Mouse (Mus musculus): ENCODE measurements at regions not wholly inside any gene's neighbourhood (a gene's known extent, or its start where the extent isn't known, plus 50 kb on each side); places are given as distances from the start of the nearest gene placed in this dataset.

DNA sequence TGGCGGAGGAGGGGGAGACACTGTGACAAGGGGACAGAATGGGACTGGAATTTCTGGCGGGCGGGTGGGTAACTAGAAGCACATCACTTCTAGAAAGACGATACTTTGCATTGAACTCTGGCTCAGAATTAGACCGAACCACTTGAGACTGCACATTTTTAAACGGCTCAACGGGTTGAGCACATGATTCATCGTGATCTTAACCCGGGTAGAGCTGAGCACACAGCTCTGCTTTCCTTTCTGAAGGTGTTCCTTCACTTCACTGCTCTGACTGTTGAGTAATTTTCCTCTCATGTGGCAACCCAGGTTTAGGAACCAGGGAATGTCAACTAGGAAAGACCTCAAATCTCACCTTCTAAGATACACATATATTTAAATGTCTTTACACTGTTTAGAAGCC lies 180.9 kb downstream of the Zfp365 start:
- no peak for DNase-seq (ENCODE audit: low spot score in 2 of 2)

DNA sequence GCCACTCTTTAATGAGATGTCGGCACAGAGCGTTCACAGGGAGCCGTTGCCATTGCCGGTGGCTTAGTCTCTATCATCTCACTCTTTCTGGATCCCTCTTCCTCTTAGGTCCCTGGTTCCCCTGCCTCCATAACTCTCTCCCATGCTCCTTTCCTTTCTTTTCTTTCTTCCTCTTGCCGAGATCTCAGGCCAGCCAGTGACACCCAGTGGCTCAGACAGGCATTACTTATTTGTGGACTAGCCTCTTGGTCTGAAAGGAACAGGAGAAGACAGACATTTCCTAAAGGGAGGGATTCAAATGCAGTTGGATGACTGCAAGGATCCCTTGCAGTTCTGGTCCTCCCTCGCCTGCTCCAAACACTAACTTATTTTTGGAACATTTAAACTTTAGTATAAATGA lies 180.5 kb upstream of the Ado start:
- peak; percentile 76 to 86 for DNase-seq (ENCODE audit: low spot score in 2 of 2)

DNA sequence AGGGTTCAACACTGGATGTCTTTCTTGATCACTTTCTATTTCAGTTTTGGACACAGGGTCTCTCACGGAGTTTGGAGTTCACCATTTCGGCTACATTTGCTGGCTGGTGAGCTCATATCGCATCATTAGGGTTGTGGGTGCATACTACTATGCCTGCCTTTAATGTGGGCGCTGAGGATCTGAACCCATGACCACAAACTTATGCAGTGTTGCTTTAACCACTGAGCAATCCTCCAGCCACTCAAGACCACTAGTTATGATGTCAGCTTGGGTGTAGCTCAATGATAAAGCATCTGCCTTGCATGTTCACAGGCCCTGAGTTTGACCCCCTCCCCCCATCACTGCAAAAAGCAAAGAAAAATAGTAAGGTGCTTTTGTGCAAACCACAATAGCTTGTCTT lies 178.8 kb upstream of the Ado start:
- no peak for DNase-seq (ENCODE audit: low spot score in 2 of 2)

DNA sequence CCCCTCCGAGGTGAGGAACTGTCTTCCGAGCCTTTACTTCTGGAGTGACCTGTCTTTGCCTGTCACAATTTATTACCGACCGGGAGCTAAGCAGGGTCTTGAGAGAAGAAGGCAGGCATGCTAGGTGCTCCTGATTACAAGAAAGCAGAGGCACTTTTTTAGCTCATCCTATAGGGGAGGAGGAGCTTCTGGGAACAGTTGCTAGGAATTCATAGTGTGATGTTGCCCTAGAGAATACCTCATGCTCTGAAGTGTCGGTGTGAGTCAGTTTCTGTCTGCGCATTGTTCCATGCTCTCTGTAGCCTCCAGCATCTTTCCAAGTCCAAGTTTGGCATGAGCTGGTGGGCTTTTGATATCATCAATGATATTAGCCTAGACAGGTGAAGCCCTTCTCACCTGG lies 178.0 kb upstream of the Ado start:
- no peak for DNase-seq (ENCODE audit: low spot score in 2 of 2)

DNA sequence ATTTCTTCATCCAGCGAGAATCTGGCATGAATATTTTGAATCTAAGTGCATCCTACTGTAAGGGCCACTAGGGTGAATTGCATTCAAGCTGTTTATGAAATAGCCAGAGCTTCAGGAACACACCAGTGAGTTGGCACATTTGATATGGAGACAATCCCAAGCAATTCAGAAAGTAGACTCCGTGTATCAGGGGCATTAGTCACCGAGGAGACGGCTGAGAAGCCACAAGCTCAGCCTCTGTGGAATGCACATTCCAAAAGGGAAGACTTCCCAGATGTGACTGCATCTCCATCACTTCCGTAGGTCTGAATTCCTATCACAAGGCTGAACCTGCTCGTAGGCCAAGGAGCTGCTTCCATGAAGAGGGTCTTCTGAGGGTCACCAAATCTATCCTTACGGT lies 177.6 kb upstream of the Ado start:
- no peak for DNase-seq (ENCODE audit: low spot score in 2 of 2)

- peak; percentile 51 to 60 for DNase-seq (ENCODE audit: low spot score in 2 of 2)
Measured at GRCm38 (mm10) chr10:67721787-67722186, 173.0 kb upstream of the Ado start.

DNA sequence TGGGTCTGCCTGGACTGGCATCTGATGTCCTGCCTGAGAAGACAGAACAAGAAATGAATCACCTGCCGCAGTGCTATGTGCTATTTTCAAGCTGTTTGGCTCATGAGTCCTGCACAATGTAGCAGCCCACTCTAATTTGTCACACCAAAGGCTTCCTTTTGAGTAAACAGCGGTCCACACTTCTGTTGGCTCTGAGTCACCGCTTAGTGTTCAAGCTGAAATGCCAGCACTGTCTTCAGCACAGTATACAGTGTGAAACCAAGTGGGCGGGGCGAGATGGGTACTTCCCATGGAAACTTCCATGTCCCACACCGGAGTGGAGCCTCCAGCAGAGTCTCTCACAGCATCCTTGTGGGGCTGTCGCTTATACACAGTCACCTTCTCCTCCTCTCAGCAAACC lies 168.8 kb upstream of the Ado start:
- peak; percentile 81 to 85 for DNase-seq (ENCODE audit: low spot score in 2 of 2)

GRCm38 (mm10) chr10:67715046-67715445 lies 166.3 kb upstream of the Ado start:
- no peak for DNase-seq (ENCODE audit: low spot score in 2 of 2)

DNA sequence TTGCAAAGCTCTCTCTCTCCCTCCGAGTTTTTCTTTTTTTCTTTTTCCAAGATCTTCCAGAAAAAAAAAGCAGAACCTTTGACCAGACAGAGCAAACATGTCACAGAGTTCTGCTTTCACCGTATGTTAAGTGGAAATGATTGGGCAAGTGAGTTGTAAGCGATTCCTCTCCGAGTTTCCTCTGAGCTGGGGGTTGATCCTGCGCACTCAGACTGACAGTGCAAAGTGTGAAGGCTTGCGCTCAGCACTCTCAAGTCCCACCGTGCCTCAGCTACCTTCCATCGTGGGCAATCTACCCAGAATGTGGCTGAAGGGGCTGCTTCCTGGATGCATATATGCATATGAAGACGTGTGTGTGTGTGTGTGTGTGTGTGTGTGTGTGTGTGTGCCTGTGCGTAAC lies 164.3 kb upstream of the Ado start:
- no peak for DNase-seq (ENCODE audit: low spot score in 2 of 2)

DNA sequence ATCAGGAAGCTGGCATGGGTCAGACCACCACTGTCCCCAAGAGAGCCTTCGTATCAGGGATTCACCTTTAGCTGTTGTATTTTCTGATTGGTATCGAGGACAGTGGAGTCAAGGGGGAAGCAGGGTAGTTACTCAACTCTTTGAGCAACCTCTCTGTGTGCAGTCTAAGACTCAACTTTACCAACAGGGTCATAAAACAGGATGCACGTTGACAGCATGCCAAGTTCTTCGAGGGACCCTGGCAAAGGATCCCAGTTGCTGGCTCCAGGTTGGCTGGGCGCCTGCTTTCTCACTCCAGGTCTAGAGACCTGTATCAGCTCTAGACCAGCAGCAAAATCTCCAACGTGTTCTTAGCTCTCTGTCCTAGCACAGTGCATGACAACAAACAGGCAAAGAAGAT lies 163.9 kb upstream of the Ado start:
- DNase-seq (ENCODE audit: low spot score in 2 of 2), result no peak

DNA sequence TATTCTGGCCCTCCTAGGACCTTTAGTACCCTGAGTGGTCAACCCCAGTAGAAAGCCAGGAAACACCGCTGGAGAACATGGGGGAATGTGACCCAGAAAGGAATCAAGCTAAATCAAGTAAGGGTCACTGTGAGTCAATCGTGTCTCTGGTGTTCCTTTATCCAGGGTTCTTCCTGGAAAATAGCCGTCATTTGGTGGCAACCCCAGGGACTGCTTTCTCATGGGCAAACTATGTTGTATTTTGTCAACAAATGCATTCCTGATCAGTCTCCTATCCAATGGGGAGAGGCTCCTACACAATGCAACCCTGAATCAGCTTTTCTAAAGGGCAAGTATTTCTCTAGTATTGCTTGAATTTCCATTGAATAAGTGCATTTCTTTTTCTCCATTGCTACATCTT lies 163.2 kb upstream of the Ado start:
- DNase-seq (ENCODE audit: low spot score in 2 of 2), result no peak

DNA sequence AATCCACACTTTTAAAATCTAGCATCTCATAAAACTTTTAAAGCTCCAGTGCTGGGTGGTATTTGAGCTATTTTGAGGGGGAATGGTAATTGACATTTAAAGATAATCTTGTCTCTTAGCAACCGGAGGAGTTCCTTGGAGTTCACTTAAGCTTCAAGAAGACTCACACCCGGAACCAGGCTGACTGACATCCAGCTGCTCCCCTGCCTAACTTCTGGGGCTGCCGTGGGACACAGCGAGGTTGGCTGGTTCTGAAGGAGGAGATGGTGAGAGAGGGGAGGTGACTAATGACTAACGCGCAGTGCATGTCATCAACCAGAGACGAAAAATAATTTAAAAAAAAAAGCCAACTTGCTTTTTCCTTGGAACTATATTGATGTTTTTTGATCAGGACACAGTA lies 157.7 kb upstream of the Ado start:
- no peak for DNase-seq (ENCODE audit: low spot score in 2 of 2)

DNA sequence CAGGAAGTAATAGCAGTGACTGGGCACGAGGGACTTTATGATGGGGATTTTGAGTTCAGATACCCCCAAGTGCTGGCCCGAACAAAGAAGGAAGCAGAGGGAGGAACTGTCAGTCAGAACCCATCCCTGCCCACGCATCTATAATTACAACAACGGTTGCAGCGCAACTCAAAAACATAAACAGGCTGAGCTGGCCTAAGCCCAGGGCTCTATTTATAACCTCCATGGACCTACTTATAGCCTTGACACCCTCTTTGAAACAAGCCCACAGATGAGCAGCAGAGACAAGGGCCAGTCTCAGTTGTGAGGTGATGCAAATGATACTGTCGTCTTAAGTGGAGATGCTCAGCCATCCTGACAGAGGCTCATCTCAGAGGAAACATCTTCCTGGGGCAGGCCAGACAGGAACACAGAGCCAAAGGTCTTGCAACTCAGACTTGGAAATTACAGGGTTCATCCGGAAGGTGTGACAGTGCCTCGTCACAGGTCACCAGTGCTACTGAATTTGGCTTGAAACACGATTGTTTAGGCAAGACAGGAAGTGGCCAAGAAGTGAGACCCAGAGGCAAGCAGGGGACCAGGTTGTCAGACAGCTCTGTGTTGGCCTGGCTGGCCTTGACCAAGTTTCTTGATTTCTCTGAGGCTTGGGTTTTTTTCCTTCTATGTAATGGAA lies 154.2 kb upstream of the Ado start:
- no peak for DNase-seq (ENCODE audit: low spot score in 2 of 2)

DNA sequence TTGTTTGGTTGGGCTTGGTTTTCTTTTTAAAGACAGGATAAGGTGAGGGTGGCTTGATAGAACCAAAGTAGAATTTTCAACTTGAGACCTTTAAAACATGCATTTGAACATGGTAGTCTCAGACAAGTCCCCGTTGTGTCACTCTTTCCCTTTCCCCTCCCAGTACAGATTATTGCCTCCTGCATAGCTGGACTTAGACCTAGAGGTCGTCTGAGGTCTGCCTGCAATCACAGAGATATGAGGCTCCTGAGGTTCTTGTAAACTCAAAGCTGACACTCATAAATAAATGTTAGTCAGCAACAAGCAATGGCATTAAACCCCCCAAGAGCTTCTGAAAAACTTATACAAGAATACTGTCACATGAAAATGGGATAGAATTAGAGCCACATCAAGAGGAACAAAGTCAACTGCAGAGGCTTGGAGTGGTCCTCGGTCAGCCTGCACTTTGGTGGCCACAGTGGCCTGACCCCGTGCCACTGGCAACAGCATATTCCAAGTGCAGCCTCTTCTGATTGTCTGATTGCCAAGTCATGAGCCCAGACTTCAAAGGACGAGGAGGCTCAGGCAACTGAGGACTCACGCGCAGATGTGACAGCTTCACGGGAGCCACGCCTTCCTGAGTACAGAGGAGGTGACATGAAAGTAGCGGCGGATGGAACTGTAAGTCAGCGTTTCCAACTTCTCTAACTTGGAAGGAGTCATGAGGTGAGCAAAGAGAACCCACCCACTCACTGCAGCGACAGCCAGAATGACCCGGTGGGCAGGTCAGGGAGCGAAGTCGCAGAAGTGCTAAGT lies 148.8 kb upstream of the Ado start:
- no peak for DNase-seq (ENCODE audit: low spot score in 2 of 2)

DNA sequence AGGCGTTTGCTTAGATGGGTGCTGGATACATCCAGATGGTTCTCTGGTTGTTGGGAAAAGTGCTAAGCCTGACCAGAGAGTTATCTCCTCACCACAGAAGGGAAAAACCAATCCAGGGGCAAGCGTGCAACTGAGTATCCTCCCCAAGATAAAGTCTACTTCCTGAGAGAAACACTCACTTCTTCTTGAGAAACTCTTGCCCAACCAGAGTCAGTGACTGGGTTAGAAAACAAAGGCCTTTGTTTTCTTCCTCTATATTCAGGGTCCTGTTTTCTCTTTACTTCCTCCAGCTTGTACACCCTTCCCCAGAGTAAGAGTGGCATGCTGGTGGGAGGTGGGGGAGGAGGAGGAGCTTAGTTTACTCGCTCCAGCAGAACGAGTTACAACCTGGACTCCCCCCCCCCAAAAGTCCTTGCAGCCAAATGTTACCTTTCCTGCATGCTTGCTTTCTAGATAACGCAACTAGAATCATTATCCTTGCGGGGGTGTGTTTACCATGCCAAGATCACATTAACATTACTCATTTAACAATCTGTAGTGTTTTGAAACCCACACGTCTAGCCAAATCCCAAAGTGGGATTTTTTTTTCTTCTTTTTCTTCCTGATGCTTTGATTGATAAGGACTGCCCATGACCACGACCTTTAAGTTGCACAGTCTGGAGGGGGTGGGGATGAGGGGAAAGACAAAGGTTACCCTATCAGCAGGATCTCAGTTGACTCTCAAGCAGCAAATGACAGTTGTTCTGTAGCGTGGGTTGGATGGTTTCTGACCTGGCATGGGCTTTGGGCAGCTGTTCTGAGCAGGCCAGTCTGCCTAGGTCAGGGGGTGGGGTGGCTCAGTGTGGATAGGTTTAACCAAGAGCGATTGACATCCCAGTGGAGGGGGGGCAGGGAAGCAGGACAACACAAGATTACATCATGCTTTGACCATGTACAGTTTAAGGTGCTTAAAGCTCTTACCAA lies 147.4 kb upstream of the Ado start:
- no peak for DNase-seq (ENCODE audit: low spot score in 2 of 2)

GRCm38 (mm10) chr10:67694751-67695150 lies 146.0 kb upstream of the Ado start:
- DNase-seq (ENCODE audit: low spot score in 2 of 2), result no peak

DNA sequence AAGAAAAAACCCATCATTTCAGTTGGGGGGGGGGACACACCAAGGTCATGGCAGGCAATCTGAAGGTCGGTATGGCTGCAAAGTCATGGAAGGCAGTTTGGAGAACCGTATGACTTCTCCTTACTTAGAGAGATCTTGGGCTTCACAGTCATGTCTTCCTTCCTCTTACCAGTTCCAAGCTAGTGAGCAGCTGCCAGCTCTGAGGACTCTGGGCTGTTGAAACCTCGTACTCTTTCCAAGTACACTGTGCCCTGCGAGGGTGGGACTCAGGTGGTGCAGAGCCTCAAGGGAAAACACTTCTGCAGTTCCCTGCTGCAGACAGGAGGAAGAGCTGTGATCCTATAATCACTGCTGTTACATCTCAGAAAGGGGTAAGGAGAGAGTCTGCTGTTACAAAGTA lies 144.8 kb upstream of the Ado start:
- no peak for DNase-seq (ENCODE audit: low spot score in 2 of 2)

DNA sequence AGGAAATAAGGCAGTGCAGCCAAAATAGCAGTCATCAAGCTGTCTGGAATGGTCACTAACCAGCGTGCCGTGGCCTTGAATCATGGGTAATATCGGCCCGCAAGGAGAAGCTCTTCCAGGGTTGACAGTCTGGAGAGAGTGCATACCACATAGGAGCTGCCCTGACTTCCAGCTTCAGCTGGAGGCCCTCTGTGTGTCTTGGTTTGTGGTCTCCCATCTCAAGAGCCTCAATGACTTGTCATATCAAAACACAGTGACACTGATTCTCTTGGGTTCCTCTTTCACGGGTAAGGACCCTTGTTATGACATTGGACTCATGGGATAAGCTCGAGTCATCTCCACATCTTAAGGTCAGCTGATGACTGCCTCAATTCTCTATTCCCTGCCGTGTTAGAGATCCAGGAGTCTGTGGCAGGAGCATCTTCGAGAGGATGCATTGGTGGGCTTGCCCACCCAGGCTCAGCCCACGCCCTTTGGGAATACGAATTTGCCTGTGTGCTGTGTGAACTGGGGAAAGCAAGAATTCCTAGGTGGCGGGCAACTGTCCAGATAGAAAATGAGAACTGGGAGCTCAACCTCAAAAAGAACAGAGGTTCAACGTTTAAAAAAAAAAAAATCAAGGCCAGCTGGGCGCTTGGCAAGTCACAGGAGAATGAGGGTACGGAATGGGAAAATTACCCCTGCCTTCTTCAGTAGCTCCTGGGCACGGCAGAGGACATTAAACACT lies 141.4 kb upstream of the Ado start:
- no peak for DNase-seq (ENCODE audit: low spot score in 2 of 2)

- no peak for DNase-seq (ENCODE audit: low spot score in 2 of 2)
Measured at GRCm38 (mm10) chr10:67679382-67679781, 130.6 kb upstream of the Ado start.

DNA sequence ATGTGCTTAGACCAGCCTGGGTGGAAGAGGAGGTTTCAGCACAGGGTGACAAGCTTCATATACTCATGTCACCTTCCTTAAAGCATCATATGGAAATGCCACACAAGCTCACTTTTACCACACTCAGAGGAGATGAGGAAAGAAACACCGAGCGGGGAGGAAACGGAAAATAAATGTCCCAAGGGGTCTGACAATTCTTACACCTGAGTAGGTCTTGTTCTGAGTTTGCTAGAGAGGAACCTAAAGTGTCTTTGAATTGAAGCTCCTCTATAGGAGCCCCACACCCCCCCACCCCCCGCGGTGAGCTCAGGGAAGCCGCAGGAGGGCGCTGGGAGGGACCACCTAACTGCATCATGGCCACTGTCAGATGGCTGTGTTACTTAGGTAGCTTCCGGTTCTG lies 124.7 kb upstream of the Ado start:
- DNase-seq (ENCODE audit: low spot score in 2 of 2), result no peak

- no peak for DNase-seq (ENCODE audit: low spot score in 2 of 2)
Measured at GRCm38 (mm10) chr10:67672281-67672680, 123.5 kb upstream of the Ado start.

DNA sequence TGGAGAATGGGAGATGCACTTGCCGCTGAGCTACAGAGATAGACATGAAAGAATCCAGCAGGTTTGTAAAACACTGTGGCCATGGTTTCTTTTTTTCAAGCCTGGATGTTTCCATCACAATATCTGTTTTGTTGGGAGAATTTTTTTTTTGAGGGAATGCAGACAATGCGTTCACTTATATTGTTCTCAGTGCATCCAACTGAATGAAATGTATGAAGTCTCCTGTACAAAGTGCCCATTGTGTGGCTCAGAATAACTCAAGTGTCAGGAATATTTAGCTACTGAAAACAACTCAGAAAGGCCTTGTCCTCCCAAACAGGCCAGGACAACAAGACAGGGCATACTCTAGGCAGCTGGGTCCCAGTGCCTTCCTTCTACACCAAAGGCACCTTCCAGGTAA lies 120.3 kb upstream of the Ado start:
- no peak for DNase-seq (ENCODE audit: low spot score in 2 of 2)
